ENCODE assay signal across 16 mouse cellular contexts in genomic region chr17:64751249-64751648, GRCm38 (mm10).
A peak's percentile ranks its signal among the peaks of the same experiment; 100 is the strongest.
DNase-seq lines count a peak whose midpoint lies in the region; ATAC-seq lines count a peak whose summit lies in the region.
"Had no signal": no experiment of that assay in that cellular context is flagged by ENCODE, and none has a peak within 500 bp of the region (broad histone marks: within the 10 kb centered on the region; RNA-seq: fewer than 3 reads in every experiment).

No protein-coding gene starts in this region.

- peak; percentile 40 for DNase-seq in adrenal gland, adult 2 months
- DNase-seq in adrenal gland, postnatal 4 days (ENCODE audit: low spot score in 2 of 2): no peak
- DNase-seq in lung, postnatal 36 days: peak; percentile 14
- no peak for DNase-seq in lung, adult 18-20 months
- peak; percentile 69 for DNase-seq in skeletal muscle tissue, adult 2 months (ENCODE audit: low read depth, low spot score)
- no peak for DNase-seq in spleen, postnatal 10 days (ENCODE audit: low spot score in 2 of 2)
- DNase-seq: cerebellum, postnatal 10 days; heart, adult 2 months; kidney, postnatal 14 days; layer of hippocampus, adult 9-11 months; liver; liver, postnatal 0 days; thymus, postnatal 14 days had no signal

- ATAC-seq in activated CD4-positive, CD25-positive, alpha-beta regulatory T cell, adult 4 months: peak; percentile 54
- ATAC-seq in megakaryocyte, adult 5-6 weeks (ENCODE audit: poor library complexity, severe bottlenecking): no peak
- ATAC-seq: intestine, postnatal 0 days; liver, postnatal 0 days had no signal

Comparison
In these comparisons a context has a peak if more than half of its experiments do, and no peak if none do; other contexts are left out.
1. DNase-seq: peak in adrenal gland, adult 2 months (single experiment), lung, postnatal 36 days (single experiment) and skeletal muscle tissue, adult 2 months (single experiment); none in adrenal gland, postnatal 4 days (0 of 2), lung, adult 18-20 months (0 of 2) and spleen, postnatal 10 days (0 of 2).